Mouse (Mus musculus) embryonic facial prominence, embryonic 13.5 days (tissue): Measurements from ENCODE around the gene Polr1d. TPM values are rescaled to one million over a fixed set of nuclear protein-coding genes. Genes with fewer than 3 reads are reported as not detected.

Source experiments
- ATAC-seq: fragments of 200-750 bp; cut with Nextera tagmentation; 2 replicates; pipeline ENCODE4 v1.8.0; 2017; ENCODE audit warnings: low read depth; ENCODE audit not compliant: insufficient number of reproducible peaks, insufficient read depth, low FRiP score, low TSS enrichment
- H3K27ac ChIP-seq: fragments of 300-500 bp; sonication (generic); 2 replicates; pipeline ENCODE4 v1.5.1; 2015; ENCODE audit warnings: moderate library complexity, mild to moderate bottlenecking, inconsistent platforms
- H3K27me3 ChIP-seq: fragments of 300-500 bp; sonication (generic); 2 replicates; pipeline ENCODE4 v1.6.1; 2015; ENCODE audit warnings: mild to moderate bottlenecking, inconsistent platforms
- H3K36me3 ChIP-seq: fragments of 300-500 bp; sonication (generic); 2 replicates; pipeline ENCODE4 v1.6.1; 2015; ENCODE audit warnings: mild to moderate bottlenecking, inconsistent platforms
- H3K4me1 ChIP-seq: fragments of 300-500 bp; sonication (generic); 2 replicates; pipeline ENCODE4 v1.6.1; 2015; ENCODE audit warnings: inconsistent platforms
- H3K4me2 ChIP-seq: fragments of 300-500 bp; sonication (generic); 2 replicates; pipeline ENCODE4 v1.6.1; 2015; ENCODE audit warnings: moderate library complexity, mild to moderate bottlenecking, inconsistent platforms
- H3K4me3 ChIP-seq: fragments of 300-500 bp; sonication (generic); 2 replicates; pipeline ENCODE4 v1.5.1; 2015; ENCODE audit warnings: mild to moderate bottlenecking, inconsistent platforms
- H3K9ac ChIP-seq: fragments of 300-500 bp; sonication (generic); 2 replicates; pipeline ENCODE4 v1.6.1; 2015; ENCODE audit warnings: mild to moderate bottlenecking, inconsistent platforms
- H3K9me3 ChIP-seq: fragments of 300-500 bp; sonication (generic); 2 replicates; pipeline ENCODE4 v1.6.1; 2016; ENCODE audit warnings: inconsistent platforms
- WGBS: fragments of 180-500 bp; shearing (Covaris S2); methylation state at CpG from one replicate; pipeline ENCODE4 v1.1.7; 2015; ENCODE audit warnings: mixed read lengths; 5-methylcytosine and 5-hydroxymethylcytosine counted together
- polyA plus RNA-seq: library from polyadenylated mRNA; unstranded; fragments of >200 nt; fragmentation: Nextera tagmentation; extraction: Ambion mirVana; gene quantifications from 2 replicates; pipeline ENCODE4 v1.2.1, GENCODE M21; 2015

Polr1d gene
- polyA plus RNA-seq, 1 experiment from 2014 or later, result 127 TPM

- 67% methylated on average over 10 of the region's 11 CpGs for WGBS
- H3K36me3 ChIP-seq, result peaks cover 9% of the 10 kb centered on the region
- no peak overlapping the region for H3K4me3 ChIP-seq
- no peak overlapping the region for H3K27ac ChIP-seq
- H3K4me1 ChIP-seq, result peaks cover 29% of the 10 kb centered on the region
- no peak overlapping the region for H3K9ac ChIP-seq
- H3K27me3 ChIP-seq, result no peaks in the 10 kb centered on the region
- H3K4me2 ChIP-seq, result no peak overlapping the region
- no peak for ATAC-seq
- no peaks in the 10 kb centered on the region for H3K9me3 ChIP-seq
These were observed 31.5 kb upstream of the Polr1d start for GRCm38 (mm10) chr5:147045311-147045710.

GRCm38 (mm10) chr5:147045929-147046328 lies 30.9 kb upstream of the Polr1d start:
- H3K36me3 ChIP-seq, result peaks cover 9% of the 10 kb centered on the region
- no peak overlapping the region for H3K9ac ChIP-seq
- WGBS, result 77% methylated on average over 11 of the region's 11 CpGs
- no peak overlapping the region for H3K4me2 ChIP-seq
- ATAC-seq, result no peak
- H3K27me3 ChIP-seq, result no peaks in the 10 kb centered on the region
- H3K4me1 ChIP-seq, result peaks cover 32% of the 10 kb centered on the region
- H3K27ac ChIP-seq, result no peak overlapping the region
- no peaks in the 10 kb centered on the region for H3K9me3 ChIP-seq
- H3K4me3 ChIP-seq, result no peak overlapping the region

- no peak overlapping the region for H3K4me3 ChIP-seq
- H3K4me2 ChIP-seq, result no peak overlapping the region
These were observed 27.2 kb upstream of the Polr1d start for GRCm38 (mm10) chr5:147049544-147050209.

GRCm38 (mm10) chr5:147050816-147051499 lies 25.9 kb upstream of the Polr1d start:
- peaks cover 35% of the 10 kb centered on the region; the same call in 1 of the 2 replicates for H3K4me1 ChIP-seq
- H3K9ac ChIP-seq, result no peak overlapping the region
- H3K4me2 ChIP-seq, result no peak overlapping the region
- no peak overlapping the region for H3K27ac ChIP-seq
- no peaks in the 10 kb centered on the region for H3K36me3 ChIP-seq
- WGBS, result 69% methylated on average over 13 of the region's 13 CpGs
- H3K4me3 ChIP-seq, result no peak overlapping the region
- no peaks in the 10 kb centered on the region for H3K9me3 ChIP-seq
- H3K27me3 ChIP-seq, result no peaks in the 10 kb centered on the region
- no peak for ATAC-seq

More at GRCm38 (mm10) chr5:147049544-147050209, 27.2 kb upstream of the Polr1d start:
- Histone ChIP-seq H3K9ac (no peak overlapping the region), H3K4me1 (peaks cover 38% of the 10 kb centered on the region; the same call in 1 of the 2 replicates), H3K36me3 (no peaks in the 10 kb centered on the region), H3K27me3 (no peaks in the 10 kb centered on the region), H3K27ac (no peak overlapping the region), H3K9me3 (no peaks in the 10 kb centered on the region)
- WGBS, result 75% methylated on average over 19 of the region's 19 CpGs
- no peak for ATAC-seq

GRCm38 (mm10) chr5:147051500-147052308 lies 25.1 kb upstream of the Polr1d start:
- peaks cover 30% of the 10 kb centered on the region; the same call in 1 of the 2 replicates for H3K4me1 ChIP-seq
- no peak overlapping the region for H3K4me3 ChIP-seq
- WGBS, result 64% methylated on average over 29 of the region's 29 CpGs
- no peak for ATAC-seq
- H3K36me3 ChIP-seq, result no peaks in the 10 kb centered on the region
- H3K9me3 ChIP-seq, result no peaks in the 10 kb centered on the region
- H3K4me2 ChIP-seq, result no peak overlapping the region
- no peaks in the 10 kb centered on the region for H3K27me3 ChIP-seq
- H3K27ac ChIP-seq, result no peak overlapping the region; the same call in 1 of the 2 replicates
- no peak overlapping the region for H3K9ac ChIP-seq

- 57% methylated on average over 4 of the region's 4 CpGs for WGBS
- Histone ChIP-seq H3K9me3 (no peaks in the 10 kb centered on the region), H3K27ac (no peak overlapping the region; the same call in 1 of the 2 replicates), H3K4me2 (no peak overlapping the region), H3K4me1 (peaks cover 30% of the 10 kb centered on the region; the same call in 1 of the 2 replicates), H3K36me3 (no peaks in the 10 kb centered on the region), H3K9ac (no peak overlapping the region), H3K4me3 (no peak overlapping the region), H3K27me3 (no peaks in the 10 kb centered on the region)
- ATAC-seq, result no peak
These were observed 24.6 kb upstream of the Polr1d start for GRCm38 (mm10) chr5:147052309-147052558.

- no peaks in the 10 kb centered on the region for H3K36me3 ChIP-seq
- no peaks in the 10 kb centered on the region for H3K27me3 ChIP-seq
- no peaks in the 10 kb centered on the region for H3K9me3 ChIP-seq
- H3K4me3 ChIP-seq, result no peak overlapping the region
- 59% methylated on average over 6 of the region's 6 CpGs for WGBS
- no peak overlapping the region for H3K27ac ChIP-seq
- H3K4me1 ChIP-seq, result peaks cover 30% of the 10 kb centered on the region; the same call in 1 of the 2 replicates
- H3K4me2 ChIP-seq, result no peak overlapping the region
- no peak overlapping the region for H3K9ac ChIP-seq
- ATAC-seq, result no peak
These were observed 23.8 kb upstream of the Polr1d start for GRCm38 (mm10) chr5:147053071-147053470.

GRCm38 (mm10) chr5:147053481-147053880 lies 23.4 kb upstream of the Polr1d start:
- Histone ChIP-seq H3K27me3 (no peaks in the 10 kb centered on the region), H3K36me3 (no peaks in the 10 kb centered on the region), H3K4me2 (no peak overlapping the region), H3K4me3 (no peak overlapping the region), H3K9me3 (no peaks in the 10 kb centered on the region), H3K27ac (no peak overlapping the region), H3K4me1 (peaks cover 30% of the 10 kb centered on the region; the same call in 1 of the 2 replicates), H3K9ac (no peak overlapping the region)
- 78% methylated on average over 3 of the region's 3 CpGs for WGBS
- no peak for ATAC-seq

GRCm38 (mm10) chr5:147054328-147054727 lies 22.5 kb upstream of the Polr1d start:
- H3K36me3 ChIP-seq, result no peaks in the 10 kb centered on the region
- H3K9ac ChIP-seq, result no peak overlapping the region
- no peak overlapping the region for H3K4me3 ChIP-seq
- WGBS, result 80% methylated on average over 6 of the region's 6 CpGs
- H3K4me1 ChIP-seq, result peaks cover 30% of the 10 kb centered on the region; the same call in 1 of the 2 replicates
- H3K27me3 ChIP-seq, result no peaks in the 10 kb centered on the region
- no peak overlapping the region for H3K27ac ChIP-seq
- H3K9me3 ChIP-seq, result no peaks in the 10 kb centered on the region
- no peak for ATAC-seq
- H3K4me2 ChIP-seq, result no peak overlapping the region

- no peak overlapping the region for H3K9ac ChIP-seq
- no peaks in the 10 kb centered on the region for H3K9me3 ChIP-seq
- H3K4me2 ChIP-seq, result no peak overlapping the region
- no peaks in the 10 kb centered on the region for H3K27me3 ChIP-seq
- 65% methylated on average over 2 of the region's 2 CpGs for WGBS
- H3K4me1 ChIP-seq, result peaks cover 26% of the 10 kb centered on the region; the same call in 1 of the 2 replicates
- no peak overlapping the region for H3K27ac ChIP-seq
- ATAC-seq, result no peak
- no peaks in the 10 kb centered on the region for H3K36me3 ChIP-seq
- H3K4me3 ChIP-seq, result no peak overlapping the region
These were observed 22.0 kb upstream of the Polr1d start for GRCm38 (mm10) chr5:147054747-147055270.

- H3K9ac ChIP-seq, result no peak overlapping the region
- peaks cover 21% of the 10 kb centered on the region; the same call in 1 of the 2 replicates for H3K4me1 ChIP-seq
- no peaks in the 10 kb centered on the region for H3K9me3 ChIP-seq
- no peak overlapping the region for H3K27ac ChIP-seq
- 78% methylated on average over 6 of the region's 6 CpGs for WGBS
- H3K4me2 ChIP-seq, result no peak overlapping the region
- no peaks in the 10 kb centered on the region for H3K36me3 ChIP-seq
- no peak for ATAC-seq
- H3K4me3 ChIP-seq, result no peak overlapping the region
- no peaks in the 10 kb centered on the region for H3K27me3 ChIP-seq
These were observed 21.1 kb upstream of the Polr1d start for GRCm38 (mm10) chr5:147055572-147056245.
